Mouse (Mus musculus): ENCODE data around the gene Efhc1.

GRCm38 (mm10) chr1:20980553-20980952 is 29.1 kb downstream of the Efhc1 start:
- TF ChIP-seq CTCF (conservative IDR thresholded peaks at IDR 0.05 in 1 of 2, IDR thresholded peaks at IDR 0.05 in 1 of 2; ENCODE audit: low read depth in 2 of 2, low read length in 2 of 2) (no peak), SIN3A (IDR thresholded peaks at IDR 0.05; ENCODE audit: low read length) (no peak), MYC (IDR thresholded peaks at IDR 0.05; ENCODE audit: low read depth, low read length) (no peak), IRF4 (IDR thresholded peaks at IDR 0.05; ENCODE audit: low read depth, low read length) (no peak), POLR2AphosphoS2 (IDR thresholded peaks at IDR 0.05; ENCODE audit: low read depth, low read length) (no peak), GABPA (IDR thresholded peaks at IDR 0.05; ENCODE audit: insufficient replicate concordance, low read depth, low read length) (no peak), POLR2A (IDR thresholded peaks at IDR 0.05; ENCODE audit: low read depth, low read length) (no peak), MAX (IDR thresholded peaks at IDR 0.05; ENCODE audit: low read length) (no peak), MAZ (IDR thresholded peaks at IDR 0.05; ENCODE audit: low read depth, low read length) (no peak)
